Mouse (Mus musculus) forebrain, embryonic 11.5 days (tissue): ENCODE results near the gene Emg1. TPM values are rescaled to one million over a fixed set of nuclear protein-coding genes. Genes with fewer than 3 reads are reported as not detected.

ENCODE experiments used
- ATAC-seq: fragments of 200-750 bp; cut with Nextera tagmentation; replicated peaks from 2 replicates; pipeline ENCODE4 v1.8.0; 2017; ENCODE audit warnings: moderate TSS enrichment; ENCODE audit not compliant: low FRiP score
- DNase-seq: peaks from one replicate; pipeline ENCODE4 v3.0.0-alpha.2; 2017; ENCODE audit warnings: low spot score
- H3K27ac ChIP-seq: fragments of 300-500 bp; sonication (generic); 2 replicates; pipeline ENCODE4 v1.5.1; 2014; ENCODE audit warnings: low read depth, low read length
- H3K27me3 ChIP-seq: fragments of 300-500 bp; sonication (generic); 2 replicates; pipeline ENCODE4 v1.6.1; 2014; ENCODE audit warnings: mild to moderate bottlenecking, low read length, mixed read lengths; ENCODE audit not compliant: control insufficient read depth, insufficient read depth
- H3K36me3 ChIP-seq: fragments of 300-500 bp; sonication (generic); 2 replicates; pipeline ENCODE4 v1.6.1; 2014; ENCODE audit warnings: mild to moderate bottlenecking, low read length, moderate library complexity, mixed read lengths; ENCODE audit not compliant: control insufficient read depth, insufficient read depth
- H3K4me1 ChIP-seq: fragments of 300-500 bp; sonication (generic); replicated peaks from 2 replicates; pipeline ENCODE4 v1.6.1; 2014; ENCODE audit warnings: low read length, mixed read lengths; ENCODE audit not compliant: control insufficient read depth, insufficient read depth
- H3K4me2 ChIP-seq: fragments of 300-500 bp; sonication (generic); 2 replicates; pipeline ENCODE4 v1.6.1; 2014; ENCODE audit warnings: low read depth, mild to moderate bottlenecking, low read length, moderate library complexity, mixed read lengths; ENCODE audit not compliant: severe bottlenecking
- H3K4me3 ChIP-seq: fragments of 300-500 bp; sonication (generic); 2 replicates; pipeline ENCODE4 v1.5.1; 2014; ENCODE audit warnings: low read depth, low read length
- H3K9ac ChIP-seq: fragments of 300-500 bp; sonication (generic); 2 replicates; pipeline ENCODE4 v1.6.1; 2014; ENCODE audit warnings: low read length
- H3K9me3 ChIP-seq: fragments of 300-500 bp; sonication (generic); 2 replicates; pipeline ENCODE4 v1.6.1; 2016; ENCODE audit warnings: low read length, mixed read lengths; ENCODE audit not compliant: control insufficient read depth
- WGBS: fragments of 180-500 bp; shearing (Covaris S2); extraction: QIAGEN DNeasy Blood & Tissue Kit; methylation state at CpG from one replicate; pipeline ENCODE4 v1.1.7; 2014; 5-methylcytosine and 5-hydroxymethylcytosine counted together
- polyA plus RNA-seq: library from polyadenylated mRNA; unstranded; fragments of >200 nt; fragmentation: Nextera tagmentation; extraction: Ambion mirVana; gene quantifications from 2 replicates; pipeline ENCODE4 v1.2.1, GENCODE M21; 2014

Emg1 gene
- polyA plus RNA-seq, 1 experiment from 2014 or later: 228 TPM

DNA sequence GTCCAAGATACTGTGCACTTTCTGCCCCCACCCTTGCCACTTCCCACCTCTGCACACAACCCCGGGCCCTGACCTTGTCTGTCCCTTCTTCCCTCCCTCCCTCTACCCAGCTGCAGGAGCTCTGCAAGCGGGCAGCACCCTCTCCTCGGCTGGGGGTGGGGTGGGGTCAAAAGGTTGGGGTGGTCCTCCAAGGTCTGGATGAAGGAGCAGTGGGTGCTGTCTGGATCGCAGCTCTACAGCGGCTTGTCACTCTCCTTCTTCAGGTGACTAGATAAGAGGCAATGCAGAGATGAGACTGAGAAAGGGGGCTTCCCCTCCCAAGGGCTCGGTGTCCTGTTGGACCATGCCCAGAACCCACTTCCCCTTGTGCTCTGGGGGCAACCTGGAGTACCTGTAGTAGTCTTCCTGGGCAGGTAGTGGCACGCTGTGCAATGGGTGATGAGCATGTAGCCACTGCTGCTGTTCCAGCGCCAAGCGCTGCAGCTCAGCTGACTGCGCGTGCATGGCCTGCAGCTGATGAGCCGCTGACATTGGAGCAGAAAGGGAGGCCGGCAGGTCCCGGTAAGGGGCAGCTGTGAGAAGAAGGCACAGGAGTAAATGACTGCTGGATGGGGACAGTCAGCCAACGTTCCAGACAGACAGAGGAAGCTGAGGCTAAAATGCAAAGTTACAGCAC lies 31.0 kb upstream of the Emg1 start:
- no peak overlapping the region for H3K4me3 ChIP-seq
- H3K4me2 ChIP-seq: no peak overlapping the region
- H3K36me3 ChIP-seq: peaks cover 11% of the 10 kb centered on the region
- no peak overlapping the region for H3K9ac ChIP-seq
- no peak overlapping the region for H3K27ac ChIP-seq
- WGBS: 96% methylated on average over 15 of the region's 15 CpGs
- ATAC-seq (no peak), DNase-seq (no peak)
- H3K27me3 ChIP-seq: no peaks in the 10 kb centered on the region
- peaks cover 18% of the 10 kb centered on the region for H3K4me1 ChIP-seq
- no peaks in the 10 kb centered on the region for H3K9me3 ChIP-seq

DNA sequence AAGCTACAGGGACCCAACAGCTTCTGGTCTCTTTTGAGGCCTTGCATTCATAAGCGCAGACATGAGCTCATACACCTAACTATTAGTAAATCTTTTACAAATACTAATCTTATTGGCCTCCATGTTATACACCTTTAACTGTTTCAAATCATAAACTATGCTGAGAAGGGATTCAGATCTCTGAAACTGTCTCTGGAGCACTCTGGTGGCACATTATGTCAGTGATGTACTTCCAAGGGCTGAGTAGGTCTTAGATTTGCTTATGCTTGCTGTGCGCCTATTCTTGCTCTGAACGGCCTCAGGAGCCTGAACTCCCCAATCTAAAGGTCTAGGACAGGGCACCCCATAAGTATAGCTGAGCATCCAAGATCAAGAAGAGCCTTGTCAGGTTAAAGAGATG lies 29.9 kb upstream of the Emg1 start:
- Histone ChIP-seq H3K4me3 (peak overlapping the region; percentile 51), H3K9me3 (no peaks in the 10 kb centered on the region), H3K9ac (peak overlapping the region; percentile 94), H3K4me1 (peaks cover 18% of the 10 kb centered on the region), H3K27me3 (no peaks in the 10 kb centered on the region), H3K27ac (peak overlapping the region; percentile 99), H3K36me3 (peaks cover 9% of the 10 kb centered on the region), H3K4me2 (peak overlapping the region; percentile 81)
- DNase-seq (no peak), ATAC-seq (no peak)
- WGBS: 67% methylated on average over 3 of the region's 3 CpGs

DNA sequence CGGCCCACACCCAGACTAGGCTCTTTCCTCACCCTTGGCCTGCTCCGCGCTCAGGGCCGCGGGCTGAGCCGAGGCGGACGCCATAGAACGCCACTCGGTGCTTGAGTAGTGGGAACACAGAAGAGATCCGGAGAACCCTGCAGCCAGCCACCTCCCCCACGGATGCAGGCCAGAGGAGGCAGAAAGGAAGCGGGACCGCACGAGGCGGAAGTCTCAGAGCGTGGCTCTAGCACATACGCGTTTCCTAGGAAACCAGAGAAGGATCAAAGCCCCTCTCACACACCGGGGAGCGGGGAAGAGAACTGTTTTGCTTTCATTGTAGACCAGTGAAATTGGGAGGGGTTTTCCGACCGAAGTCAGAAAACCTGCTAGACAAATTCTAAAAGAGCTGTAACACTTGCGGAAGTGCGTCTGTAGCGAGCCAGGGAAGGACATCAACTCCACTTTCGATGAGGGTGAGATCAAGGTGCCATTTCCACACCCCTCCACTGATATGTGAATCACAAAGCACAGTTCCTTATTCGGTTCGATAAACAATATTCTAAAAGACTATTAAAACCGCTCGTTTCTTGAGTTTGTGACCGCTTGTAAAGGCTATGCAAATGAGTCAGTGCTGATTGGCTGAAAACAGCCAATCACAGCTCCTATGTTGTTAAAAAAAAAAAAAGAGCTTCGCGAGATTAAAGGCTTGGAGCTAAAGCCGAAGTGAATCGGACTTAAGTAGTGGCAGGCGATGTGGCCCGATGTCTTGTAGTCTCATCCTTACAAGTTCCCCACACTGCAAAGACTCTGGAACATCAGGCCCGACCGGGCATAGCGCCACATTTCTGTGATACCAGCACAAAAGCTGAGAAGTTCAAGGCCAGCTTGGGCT lies 29.1 kb upstream of the Emg1 start, which contains the start of gene Grcc10:
TSS of gene Grcc10 (minus strand) at position 487 of the 874 bp plus-strand sequence.
- Histone ChIP-seq H3K9ac (peak within 1 kb of the TSS; percentile 94), H3K4me3 (peak within 1 kb of the TSS; percentile 51), H3K27ac (peak within 1 kb of the TSS; percentile 99), H3K9me3 (no peaks in the 10 kb centered on the region), H3K36me3 (peaks cover 9% of the 10 kb centered on the region), H3K4me2 (peak within 1 kb of the TSS; percentile 81), H3K27me3 (no peaks in the 10 kb centered on the region), H3K4me1 (peaks cover 11% of the 10 kb centered on the region)
- peak; percentile 95 for DNase-seq
- under 1% methylated on average over 41 of the region's 41 CpGs for WGBS
- peak; percentile 86 for ATAC-seq

DNA sequence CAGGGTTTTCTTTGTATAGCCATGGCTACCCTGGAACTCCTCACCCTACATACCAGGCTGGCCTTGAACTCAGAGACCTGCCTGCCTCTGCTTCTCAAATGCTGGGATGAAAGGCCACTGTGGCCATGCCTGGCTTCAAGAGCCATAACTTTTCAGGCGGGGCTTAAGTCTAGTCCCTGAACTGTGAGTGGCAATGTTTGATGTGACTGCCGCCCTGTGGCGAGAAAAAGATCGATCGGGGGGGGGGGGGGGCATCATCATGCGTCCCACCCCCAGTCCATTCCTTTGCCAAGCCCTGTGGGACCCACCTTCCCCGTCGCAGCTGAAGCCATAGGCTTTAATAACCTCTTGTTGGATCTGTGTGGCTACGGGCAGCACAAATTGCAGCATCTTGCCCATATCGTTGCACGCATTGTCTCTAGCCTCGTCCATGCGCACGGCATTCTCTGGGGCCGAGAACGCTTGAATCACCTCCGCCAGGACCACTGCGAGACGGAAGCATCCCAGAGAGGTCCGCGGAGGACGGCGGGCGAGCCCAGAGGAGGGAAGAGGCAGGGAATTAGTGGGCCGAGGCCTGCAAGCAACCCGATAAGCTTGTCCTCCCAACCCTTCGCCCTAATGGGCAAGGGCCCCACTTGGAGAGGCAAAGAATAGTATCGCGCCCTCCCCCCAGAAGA lies 28.4 kb upstream of the Emg1 start:
- Histone ChIP-seq H3K9ac (peak overlapping the region; percentile 94), H3K4me1 (peaks cover 8% of the 10 kb centered on the region; the same call in 1 of the 2 replicates), H3K27me3 (no peaks in the 10 kb centered on the region), H3K4me3 (peak overlapping the region; percentile 51), H3K9me3 (no peaks in the 10 kb centered on the region), H3K36me3 (peaks cover 9% of the 10 kb centered on the region), H3K27ac (peak overlapping the region; percentile 99), H3K4me2 (peak overlapping the region; percentile 81)
- DNase-seq: no peak
- WGBS: under 1% methylated on average over 29 of the region's 29 CpGs
- ATAC-seq: peak; percentile 37

DNA sequence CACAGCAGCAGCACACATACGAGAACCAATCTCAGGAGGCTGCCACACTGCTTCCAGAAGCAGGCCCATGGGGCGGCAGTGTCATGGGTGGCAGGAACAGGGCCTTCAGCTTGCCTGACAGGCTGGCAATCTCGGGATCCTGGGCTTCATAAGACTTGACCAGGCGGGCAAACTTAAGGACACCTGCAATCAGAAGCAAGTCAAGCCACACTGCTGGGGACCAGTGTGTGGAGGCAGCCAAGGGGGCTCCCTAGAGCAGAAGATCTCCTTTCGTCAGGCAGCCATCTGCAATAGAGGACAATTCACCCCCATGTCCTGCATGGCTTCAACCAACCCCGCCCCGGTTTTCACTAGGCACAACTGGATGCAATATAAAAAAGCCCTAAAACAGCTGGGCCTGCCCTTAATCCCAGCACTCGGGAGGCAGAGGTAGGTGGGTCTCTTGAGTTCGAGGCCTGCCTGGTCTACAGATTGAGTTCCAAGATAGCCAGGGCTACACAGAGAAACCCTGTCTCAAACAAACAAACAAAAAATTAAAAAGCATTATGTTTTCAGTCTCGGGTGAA lies 27.3 kb upstream of the Emg1 start:
- Histone ChIP-seq H3K9ac (no peak overlapping the region), H3K9me3 (no peaks in the 10 kb centered on the region), H3K27me3 (no peaks in the 10 kb centered on the region), H3K4me2 (no peak overlapping the region), H3K36me3 (peaks cover 4% of the 10 kb centered on the region), H3K27ac (no peak overlapping the region), H3K4me1 (peaks cover 6% of the 10 kb centered on the region; the same call in 1 of the 2 replicates), H3K4me3 (no peak overlapping the region)
- ATAC-seq (no peak), DNase-seq (no peak)
- whole genome bisulfite sequencing: 88% methylated on average over 10 of the region's 10 CpGs

DNA sequence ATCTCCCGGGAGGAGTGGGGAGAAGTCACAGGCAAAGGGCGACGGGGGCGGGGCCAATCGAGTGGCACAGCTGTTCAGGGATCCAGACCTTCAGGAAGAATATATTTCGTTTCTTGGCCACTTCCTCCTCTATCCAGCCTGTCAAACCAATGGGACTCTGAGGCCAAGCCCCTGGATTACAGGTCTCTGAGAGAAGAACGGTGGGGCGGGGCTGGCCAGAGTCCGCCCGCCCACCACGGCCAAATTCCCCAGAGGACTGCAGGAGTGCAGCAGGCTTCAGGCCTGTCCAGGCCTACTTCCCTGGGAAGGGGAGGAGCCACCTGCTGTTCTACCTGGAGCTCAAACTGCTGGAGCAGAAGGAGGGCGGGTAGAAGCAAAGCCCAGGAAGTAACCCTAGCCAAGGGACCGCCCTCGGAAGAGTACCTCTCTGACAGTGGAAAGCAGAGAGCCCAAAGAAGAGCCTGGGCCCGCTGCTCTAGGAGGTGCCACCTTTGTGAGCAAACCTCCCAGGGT lies 26.6 kb upstream of the Emg1 start, which contains the start of gene Ptpn6:
TSS of gene Ptpn6 (minus strand) at position 204 of the 513 bp plus-strand sequence.
- Histone ChIP-seq H3K4me1 (peaks cover 6% of the 10 kb centered on the region; the same call in 1 of the 2 replicates), H3K4me2 (no peak within 1 kb of the TSS), H3K9ac (no peak within 1 kb of the TSS), H3K27me3 (no peaks in the 10 kb centered on the region), H3K9me3 (no peaks in the 10 kb centered on the region), H3K27ac (no peak within 1 kb of the TSS), H3K4me3 (no peak within 1 kb of the TSS), H3K36me3 (peaks cover 4% of the 10 kb centered on the region)
- ATAC-seq (no peak), DNase-seq (no peak)
- 23% methylated on average over 15 of the region's 15 CpGs for WGBS

DNA sequence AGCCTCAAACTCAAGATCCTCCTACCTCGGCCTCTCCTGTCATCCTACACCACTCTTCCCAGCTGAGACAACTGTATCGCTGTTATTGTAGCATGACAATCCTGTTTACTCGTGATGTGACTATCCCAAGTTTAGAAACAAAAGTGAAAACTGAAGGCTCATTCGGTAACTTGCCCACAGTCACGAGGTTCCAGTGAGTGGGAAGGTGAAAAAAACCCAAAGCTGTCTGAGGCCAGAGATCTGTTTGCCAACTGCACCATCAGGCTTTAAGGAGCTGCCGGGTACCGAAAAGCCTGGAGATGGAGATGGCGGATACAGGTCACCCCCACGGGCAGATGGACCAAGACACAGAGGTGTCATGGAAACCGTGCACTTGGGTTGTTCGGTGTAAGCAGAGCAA lies 25.1 kb upstream of the Emg1 start:
- Histone ChIP-seq H3K9me3 (no peaks in the 10 kb centered on the region), H3K4me1 (peaks cover 5% of the 10 kb centered on the region; the same call in 1 of the 2 replicates), H3K4me2 (no peak overlapping the region), H3K36me3 (no peaks in the 10 kb centered on the region), H3K9ac (no peak overlapping the region), H3K27ac (no peak overlapping the region), H3K27me3 (no peaks in the 10 kb centered on the region), H3K4me3 (no peak overlapping the region)
- 91% methylated on average over 11 of the region's 11 CpGs for WGBS
- ATAC-seq (no peak), DNase-seq (no peak)

DNA sequence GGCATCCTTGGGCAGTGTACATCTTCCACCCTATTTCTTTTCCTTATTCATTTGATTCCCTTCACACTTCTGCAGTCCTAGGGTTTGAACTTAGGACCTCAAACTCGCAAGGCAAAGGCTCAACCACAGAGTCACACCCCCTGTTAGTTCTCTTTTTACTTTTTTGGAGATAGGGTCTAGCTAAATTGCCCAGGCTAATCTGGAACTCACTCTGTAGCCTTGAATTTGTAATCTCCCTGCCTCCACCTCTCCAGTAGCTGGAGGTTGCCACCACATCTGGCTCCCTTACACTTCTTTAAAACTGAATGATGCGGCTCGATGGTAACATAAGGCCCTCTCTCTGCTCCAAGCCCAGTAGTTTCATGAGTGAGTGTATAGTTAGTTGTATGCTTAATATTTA lies 22.4 kb upstream of the Emg1 start:
- 86% methylated on average over 3 of the region's 3 CpGs for whole genome bisulfite sequencing

More for the DNA sequence above, 22.4 kb upstream of the Emg1 start:
- Histone ChIP-seq H3K4me3 (no peak overlapping the region), H3K36me3 (no peaks in the 10 kb centered on the region), H3K4me1 (no peaks in the 10 kb centered on the region; the same call in 1 of the 2 replicates), H3K27me3 (no peaks in the 10 kb centered on the region), H3K4me2 (no peak overlapping the region), H3K27ac (no peak overlapping the region), H3K9me3 (no peaks in the 10 kb centered on the region), H3K9ac (no peak overlapping the region)
- ATAC-seq (no peak), DNase-seq (no peak)
